Mouse (Mus musculus) cerebellum, adult 9-10 months (tissue): ENCODE measurements around the gene Nuak1.
"Not testable (repeated sequence)": the region's sequence is repeated elsewhere in the genome, so short reads cannot be mapped to it uniquely, and the experiment has no call there.

Experiments used
- DNase-seq: peaks from one replicate; pipeline ENCODE4 v3.0.0; 2022

The Nuak1 gene

DNA sequence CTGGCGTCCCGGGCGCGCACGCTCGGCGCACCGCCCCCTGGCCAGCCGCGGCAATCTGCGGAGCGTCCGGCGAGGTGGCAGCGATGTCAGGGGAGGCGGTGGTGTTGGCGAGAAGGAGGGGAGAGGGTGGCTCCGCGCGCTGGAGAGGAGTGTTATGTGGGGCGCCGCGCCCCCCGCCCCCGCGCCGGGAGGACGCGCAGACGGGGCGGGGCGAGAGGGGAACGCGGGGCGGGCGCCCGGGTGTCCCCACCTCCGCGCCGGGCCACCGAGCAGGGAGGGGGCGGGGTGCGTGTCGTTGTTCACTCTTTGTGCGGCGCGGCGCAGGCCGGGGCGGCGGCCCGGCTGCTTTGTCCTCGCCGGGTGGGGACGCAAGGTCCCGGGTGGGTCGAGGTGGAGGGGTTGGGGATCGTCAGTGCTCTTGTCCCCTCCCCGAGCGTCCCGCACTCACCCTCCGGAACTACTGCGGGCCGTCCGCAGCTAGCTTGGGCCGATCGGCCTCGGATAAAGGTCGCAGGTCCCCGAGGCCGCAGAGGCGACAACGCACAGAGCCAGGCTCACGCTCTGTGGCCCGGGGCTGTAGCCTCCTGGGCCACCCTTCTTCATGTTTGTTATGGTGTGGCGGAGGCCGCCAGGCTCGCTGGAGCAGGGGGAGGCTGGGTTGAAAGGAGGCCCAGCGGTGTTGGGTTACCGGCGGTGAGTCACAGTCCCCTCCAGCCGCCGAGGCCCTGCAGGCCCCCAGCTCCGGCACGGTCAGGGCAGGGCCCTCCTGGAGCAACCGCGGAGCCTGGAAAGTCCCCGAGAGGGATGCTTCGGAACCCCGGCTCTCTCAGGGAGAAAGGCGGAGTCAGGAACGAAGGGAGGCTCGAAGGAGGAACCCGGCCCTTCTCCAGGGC, at the start of gene Nuak1:
TSS of gene Nuak1 (minus strand) at position 57 of the 893 bp plus-strand sequence.
- DNase-seq: peak; percentile 88

DNA sequence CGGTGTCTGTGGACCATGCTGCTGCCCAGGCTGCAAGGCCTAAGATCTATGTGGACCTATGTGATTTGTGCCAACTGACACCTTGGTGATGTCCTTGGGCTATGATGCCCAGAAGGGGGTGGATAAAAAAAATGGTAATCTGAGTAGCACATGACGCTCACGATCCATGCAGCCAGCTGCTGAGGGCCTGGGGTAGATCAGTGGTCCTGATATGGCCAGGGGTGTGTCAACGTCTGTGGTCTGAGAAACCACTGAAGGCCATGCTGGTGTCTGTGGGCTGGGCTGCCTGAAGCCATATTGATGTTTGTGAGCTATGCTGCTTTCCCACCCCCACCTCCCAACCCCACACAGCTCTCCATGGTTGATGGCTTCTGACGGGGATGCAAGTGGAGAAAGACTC, 49.7 kb upstream of the Nuak1 start:
- no peak for DNase-seq

DNA sequence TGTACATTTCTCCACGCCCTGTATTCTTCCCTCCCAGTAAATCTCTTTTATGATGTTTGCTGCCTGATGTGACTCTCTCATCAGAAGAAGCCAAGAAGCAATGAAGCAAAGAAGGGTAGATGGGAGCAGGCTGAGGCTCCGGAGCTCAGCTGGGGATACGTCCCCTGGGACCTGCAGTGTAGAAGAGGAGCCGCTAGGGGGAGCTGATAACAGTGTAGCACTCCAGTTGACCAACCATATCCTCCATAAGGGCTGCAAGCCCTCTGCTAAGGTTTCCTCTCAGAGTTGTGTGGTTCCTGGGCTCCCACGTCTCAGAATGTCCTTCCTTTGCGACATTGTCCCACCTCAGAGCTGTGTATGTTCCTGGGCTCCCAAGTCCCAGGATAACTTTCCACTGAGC, 47.9 kb upstream of the Nuak1 start:
- DNase-seq: peak; percentile 30

DNA sequence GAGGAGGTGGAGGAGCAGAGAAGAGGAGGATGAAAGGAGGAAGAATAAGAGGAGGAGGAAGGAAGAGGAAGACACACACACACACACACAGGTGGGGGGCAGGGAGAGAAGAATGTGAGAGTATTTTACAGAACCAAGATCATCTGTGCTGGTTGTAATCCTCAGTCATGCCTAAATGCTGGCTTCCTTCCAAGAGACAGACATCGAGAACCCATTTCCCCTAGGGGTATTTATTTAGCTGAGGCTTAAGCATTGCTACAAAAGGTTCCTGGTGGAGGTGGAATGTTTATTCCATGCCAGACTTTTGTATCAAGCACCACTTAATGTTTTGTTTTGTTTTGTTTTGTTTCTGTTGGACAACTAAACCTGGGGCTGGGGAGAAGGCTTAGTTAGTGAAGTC, 44.3 kb upstream of the Nuak1 start:
- DNase-seq: no peak

DNA sequence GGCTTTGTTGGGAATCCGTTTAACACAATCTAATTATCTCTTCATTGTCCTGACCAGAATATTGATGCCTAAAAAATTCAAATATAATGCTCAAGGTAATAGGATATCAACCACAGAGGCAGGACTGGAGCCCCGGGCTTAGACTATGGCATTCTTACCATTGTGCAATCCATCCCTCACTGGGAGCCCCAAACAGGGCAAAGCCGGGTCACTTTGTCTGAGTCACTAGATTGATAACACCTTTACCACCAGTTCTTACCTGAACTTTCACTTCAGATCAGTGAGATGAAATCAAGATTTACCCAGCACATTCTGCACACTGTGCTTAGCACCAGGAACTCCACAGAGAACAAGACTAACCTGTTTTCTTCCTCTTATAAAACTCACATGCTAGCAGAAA, 43.2 kb upstream of the Nuak1 start:
- no peak for DNase-seq

DNA sequence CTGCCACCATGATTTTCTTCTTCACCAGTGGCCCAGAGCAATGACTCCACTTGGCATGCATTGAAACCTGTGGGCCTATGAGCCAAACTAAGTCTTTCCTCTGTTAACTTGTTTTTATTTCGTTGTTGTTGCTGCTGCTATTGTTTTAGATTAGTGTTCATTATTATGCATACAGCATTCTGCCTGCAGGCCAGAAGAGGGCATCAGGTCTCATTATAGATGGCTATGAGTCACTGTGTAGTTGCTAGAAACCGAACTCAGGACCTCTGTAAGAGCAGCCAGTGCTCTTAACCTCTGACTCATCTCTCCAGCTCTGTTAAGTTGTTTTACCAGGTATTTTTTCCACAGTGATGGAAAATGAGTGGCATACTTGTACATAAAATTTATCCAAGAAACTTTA, 42.7 kb upstream of the Nuak1 start:
- no peak for DNase-seq

DNA sequence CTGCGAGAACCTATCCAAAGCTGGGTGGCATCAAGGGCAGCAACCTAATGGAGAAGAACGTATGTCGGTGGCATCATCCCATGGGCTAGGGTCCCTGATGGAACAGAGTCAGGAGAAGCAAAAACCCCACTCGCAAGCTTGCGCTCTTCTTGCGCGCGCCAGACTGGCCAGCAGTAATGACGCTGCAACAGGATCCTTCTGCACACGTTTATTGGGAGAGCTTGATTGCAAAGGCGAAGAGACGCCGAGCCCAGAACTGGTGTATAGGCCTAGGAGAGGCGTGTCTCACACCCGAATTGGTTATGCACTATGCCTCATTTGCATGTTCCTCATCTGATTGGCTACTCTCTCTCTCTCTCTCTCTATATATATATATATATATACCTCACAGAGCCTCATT, 42.0 kb upstream of the Nuak1 start:
- DNase-seq: not testable (repeated sequence)

DNA sequence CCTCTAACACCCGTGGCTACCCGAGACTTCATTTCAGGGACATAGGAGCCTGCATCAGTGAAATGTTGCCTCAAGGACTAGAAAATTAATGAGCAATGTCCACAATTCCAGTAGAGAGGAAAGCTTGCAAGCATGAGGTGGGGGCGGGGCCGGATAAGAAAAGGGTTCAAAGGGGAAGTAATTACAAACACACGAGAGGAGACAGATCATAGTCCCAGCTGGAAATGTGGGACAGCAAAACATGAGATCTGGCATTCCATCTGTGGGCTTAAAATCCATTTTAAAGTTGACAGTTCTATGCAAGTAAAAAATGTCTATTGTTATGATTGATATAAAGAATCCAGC, 40.9 kb upstream of the Nuak1 start:
- no peak for DNase-seq

DNA sequence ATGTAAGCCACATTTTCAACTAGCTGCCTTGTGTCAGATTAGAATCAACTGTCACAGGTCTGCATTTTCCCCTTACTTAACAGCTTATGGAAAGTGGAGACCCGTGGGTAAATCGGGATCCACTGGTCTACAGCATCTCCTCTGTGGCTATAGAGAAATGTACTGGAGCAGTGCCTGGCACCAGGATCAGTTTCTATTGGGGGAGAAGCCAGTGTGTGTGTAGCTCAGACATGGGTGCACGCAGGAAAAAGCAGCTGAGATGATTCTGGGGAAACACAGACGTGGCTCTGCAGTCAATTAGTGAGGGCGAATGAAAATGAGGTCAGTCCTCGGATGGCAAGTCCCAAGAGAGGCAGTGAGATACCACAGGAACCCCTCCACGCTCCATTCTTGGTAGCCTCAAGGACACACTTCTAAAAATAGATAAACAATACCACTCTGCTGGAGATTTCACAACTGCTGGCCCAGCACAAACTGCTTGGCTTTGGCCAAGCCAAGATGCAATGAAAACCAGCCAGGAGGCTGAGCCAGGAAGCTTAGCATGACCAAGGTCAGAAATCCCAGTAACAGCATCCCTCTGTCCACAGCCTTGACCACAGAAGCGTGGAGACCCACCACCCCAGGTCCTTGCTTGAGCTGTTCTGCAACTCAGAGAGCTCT, 40.4 kb upstream of the Nuak1 start:
- peak; percentile 23 for DNase-seq

DNA sequence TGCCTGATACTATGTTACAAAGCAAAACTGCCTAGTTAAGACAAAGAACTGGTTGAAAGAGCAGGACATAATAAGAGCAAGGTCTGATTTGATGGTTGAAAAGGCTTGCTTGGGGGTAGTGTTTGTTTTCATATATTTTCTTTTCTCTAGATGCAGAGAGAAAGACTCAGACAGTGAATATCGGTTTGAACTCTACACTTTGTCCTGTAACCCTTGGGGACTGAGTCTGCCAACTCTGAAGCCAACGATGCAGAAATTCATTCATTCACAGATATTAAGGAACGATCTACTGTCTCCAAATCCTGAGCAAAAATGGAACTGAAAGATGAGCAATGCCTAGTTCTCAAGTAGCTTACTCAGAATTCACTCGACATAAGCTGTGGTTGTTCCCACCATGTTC, 39.7 kb upstream of the Nuak1 start:
- DNase-seq: no peak

DNA sequence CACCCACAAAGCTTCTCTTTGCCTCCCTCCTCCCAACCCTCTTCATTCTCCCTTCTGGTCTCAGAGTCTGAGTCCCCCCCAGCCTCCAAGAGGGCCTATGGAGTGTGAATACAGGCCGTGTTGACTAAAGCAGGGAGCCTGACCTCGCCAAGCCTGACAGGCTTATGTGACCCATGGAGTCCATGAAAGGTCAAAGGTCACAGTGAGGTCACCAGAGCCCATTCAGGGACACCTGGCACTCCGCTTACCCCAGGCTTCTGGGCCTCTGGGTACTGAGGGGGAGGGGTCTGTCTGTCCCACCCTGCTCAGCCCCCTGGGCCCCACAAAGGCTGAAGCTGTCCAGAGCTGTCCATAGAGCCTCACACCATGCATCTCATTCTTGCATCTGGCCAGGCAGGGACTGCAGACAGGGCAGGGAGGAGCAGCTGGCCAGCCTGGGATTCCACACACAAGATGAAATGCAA, 37.2 kb upstream of the Nuak1 start:
- no peak for DNase-seq

DNA sequence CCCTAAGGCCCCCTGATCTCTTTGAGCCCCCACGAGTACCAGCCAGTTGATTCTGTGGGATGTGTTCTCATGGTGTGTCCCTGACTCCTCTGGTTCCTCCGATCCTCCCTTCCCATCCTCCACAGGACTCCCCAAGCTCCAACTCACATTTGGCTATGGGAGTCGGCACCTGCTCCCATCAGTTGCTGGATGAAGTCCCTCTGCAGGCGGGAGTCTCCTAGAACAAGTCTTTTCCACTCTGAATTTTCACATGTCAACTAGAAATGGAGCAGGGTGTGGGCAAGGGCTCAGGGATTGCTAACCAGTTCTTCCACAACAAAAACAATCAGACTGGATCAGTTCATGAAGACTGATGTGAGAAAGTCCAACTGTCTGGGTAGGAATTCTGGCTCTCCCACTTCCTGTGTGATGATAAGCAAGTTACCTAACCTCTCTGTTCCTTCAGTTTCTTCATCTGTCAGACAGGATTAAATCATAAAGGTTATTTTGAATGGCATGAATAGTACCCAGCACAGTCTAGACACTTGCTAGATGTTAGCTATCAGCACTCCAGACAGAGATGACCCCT, 36.7 kb upstream of the Nuak1 start:
- DNase-seq: no peak

DNA sequence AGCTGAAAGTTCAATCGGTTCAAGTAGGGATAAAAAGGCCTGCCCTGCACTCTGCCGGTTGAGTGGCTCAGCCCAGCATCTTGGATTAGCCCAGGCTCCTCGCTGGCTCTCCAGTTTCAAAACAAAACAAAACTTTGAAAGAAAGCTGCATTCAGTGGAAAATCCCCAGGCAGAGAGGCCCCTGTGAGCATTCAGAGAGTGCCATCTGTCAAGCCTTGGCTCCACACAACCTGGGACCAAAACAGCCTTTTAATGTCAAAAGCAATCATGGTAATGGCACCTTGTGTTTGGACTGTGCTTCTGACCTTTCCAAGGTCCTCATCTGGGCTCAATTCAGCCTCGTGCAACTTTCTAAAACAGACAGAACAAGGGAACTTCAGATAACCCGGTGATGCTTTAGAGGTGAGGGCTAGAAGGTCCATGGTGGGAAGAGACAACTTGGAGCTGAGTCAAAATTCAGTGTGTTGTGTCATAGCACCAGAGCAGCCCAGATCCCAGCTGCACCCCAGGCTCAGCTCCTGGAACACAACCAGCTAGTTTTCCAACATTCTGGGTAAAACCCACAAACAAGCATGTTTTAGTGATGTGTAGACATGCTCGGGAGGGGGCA, 27.3 kb upstream of the Nuak1 start:
- peak; percentile 77 for DNase-seq

DNA sequence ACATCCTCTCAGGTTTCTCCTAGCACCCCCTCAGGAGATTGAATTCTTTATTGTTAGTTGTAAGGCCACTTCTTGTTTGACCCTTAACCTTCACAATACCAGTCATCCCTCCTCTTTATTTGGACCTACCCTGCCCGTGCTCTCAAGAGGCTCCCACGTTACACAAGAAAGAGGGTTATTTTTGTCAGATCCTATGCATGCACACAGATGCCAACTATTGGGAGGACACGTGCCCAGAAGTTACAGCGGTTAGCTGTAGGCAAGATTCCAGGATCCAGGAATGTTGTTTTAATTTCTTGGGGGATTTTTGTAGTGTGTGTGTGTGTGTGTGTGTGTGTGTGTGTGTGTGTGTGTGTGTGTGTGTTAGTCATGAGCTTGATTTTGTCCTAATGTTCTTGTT, 25.1 kb upstream of the Nuak1 start:
- DNase-seq: no peak

DNA sequence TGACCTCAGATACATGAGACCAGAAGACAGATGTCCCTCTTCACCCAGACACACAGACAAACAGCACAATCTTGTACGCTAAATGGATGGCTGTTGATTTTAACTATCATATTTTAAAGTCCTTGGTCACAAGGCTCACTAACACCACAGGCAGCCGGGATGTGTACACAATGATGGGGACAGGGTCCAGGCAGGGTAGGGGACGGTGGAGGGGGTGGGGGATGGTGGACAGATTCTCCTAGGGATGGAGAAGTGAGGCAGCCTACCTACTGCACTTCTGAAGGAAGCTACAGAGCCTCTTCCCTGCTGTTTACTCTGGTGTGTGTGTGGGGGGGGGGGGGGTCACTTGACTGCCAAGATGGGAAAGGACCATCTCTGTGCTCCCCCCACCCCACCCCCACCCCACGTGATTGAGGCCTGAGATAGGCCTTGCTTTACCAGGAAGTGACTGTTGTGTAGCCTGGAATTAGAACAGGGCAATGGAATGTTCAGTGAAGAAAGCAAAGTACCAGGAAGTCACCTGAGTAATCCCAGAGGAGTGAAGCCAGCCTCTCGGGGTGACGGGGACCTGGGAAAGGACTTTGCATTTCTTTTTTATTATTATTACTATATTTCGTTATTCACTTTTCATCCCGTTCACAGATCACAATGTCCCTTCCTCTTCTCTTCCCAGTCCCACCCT, 20.2 kb upstream of the Nuak1 start:
- no peak for DNase-seq

DNA sequence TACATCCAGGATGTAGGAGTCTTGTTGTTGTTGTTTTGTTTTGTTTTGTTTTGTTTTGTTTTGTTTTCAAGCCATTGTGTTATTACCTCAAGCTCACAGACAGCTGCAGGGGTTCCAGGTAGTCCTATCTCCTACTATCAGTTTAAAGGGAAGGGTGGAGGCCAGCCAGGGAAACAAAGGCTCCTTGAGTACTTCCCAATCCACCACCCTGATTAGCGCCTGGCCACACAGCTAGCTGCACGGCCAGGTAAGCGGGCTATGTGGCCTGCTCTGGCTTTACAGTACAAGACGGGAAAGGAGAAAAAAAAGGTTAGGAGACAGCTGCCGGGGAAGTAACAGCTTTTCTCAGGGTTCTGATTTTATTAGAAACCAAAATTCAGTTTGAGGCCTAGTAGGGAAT, 17.7 kb upstream of the Nuak1 start:
- no peak for DNase-seq

DNA sequence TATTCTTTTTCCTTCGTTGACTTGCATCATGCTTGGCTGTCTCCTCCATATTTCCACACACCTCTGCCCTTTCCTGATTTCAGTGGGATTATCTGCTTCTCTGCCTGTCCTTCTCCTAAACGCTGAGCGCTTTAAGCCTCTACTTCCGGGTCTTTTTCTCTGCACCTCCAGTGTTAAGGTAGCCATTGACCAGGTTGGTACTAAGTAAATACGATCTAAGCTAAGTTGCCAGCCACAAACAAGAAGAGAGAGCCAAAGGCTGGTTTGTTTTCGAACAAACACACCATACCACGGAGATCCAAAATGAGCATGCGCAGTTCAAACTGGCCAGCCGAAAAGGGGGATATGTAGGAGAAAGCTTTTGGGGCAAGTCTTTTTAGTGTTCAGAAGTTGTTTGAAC, 17.1 kb upstream of the Nuak1 start:
- no peak for DNase-seq

DNA sequence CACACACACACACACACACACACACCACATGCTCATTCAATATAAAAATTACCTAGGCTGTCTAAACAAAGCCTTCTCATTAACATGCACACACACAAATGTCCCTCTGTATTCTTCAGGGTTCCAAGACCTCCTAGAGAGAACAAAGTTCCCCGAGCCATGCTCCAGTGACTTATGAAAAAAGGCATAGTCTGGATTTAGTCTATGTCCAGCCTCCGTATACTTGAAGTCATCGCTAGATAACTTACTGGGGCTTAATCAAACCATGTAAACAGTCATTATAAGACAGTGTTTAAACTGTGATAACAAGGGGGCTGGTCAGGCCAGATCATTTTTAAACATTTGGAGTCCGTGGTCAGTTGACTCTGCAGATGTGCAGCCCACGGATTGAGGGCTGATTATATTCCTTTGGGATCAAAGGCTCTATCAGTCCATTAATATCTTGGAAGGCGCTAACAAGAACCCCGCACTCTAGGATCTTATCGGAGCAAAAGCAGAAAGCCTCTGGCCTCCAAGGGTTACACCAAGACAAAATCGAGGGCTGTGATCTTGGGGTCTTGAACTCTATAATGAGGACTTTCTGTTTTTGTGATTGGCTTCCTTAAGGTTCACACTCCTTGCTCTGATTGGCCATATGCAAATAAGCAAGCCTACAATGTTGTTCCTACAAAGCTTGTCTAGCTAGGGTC, 16.4 kb upstream of the Nuak1 start:
- no peak for DNase-seq

DNA sequence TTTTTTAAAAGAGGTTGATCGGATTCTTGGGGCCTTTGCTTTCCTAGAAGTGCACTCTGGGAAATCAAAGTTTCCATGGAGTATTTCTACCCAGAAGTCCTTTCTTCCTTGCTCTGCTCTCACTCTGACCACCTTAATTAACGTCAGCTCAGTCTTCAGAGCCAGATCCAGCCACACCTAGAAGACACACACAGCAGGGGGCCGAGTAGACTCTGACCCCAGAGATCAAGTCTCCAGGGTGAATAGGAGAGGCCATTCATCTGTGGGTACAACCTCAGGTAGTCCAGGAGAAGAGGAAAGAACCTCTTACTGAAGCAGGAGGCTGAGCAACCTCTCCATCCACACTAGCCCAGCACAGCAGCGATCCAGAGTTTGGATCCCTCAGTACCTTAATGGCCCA, 11.5 kb upstream of the Nuak1 start:
- DNase-seq: no peak

DNA sequence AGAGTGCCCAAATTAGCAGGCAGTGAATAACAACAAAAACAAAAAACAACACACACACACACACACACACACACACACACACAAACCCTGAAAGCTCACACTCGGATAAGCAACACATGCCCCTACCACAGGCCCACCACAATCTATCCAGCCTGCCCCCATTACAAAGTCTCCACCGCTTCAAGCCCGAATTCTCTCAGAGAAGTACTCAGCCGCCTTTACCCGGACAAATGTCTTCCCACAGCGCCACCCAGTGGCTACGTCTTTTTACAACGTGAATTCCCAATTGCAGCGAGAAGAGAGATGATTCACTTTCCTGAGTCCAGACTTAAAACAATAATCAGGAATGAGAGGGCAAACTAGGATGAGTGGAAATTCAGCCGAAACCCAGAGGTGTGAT, 10.3 kb upstream of the Nuak1 start:
- peak; percentile 90 for DNase-seq

DNA sequence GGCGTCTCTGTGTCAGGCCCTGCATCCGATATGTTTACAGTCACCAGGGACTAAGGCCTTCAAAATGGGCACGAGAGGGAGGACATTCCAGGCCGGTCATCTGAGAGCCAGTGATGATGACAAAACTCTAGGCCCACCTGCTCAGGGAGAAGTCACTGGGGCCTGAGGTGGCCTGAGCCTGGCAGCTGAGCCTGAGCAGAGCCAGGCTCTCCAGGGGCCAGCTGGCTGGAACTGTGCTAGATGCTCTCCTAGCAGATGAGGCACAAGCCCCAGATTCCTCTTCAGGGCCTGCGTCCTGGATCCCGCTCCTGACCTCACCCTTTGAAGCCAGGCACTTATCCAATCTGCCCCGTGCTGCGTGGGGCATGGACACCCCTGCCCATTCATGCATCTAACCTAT, 9.3 kb upstream of the Nuak1 start:
- DNase-seq: no peak

DNA sequence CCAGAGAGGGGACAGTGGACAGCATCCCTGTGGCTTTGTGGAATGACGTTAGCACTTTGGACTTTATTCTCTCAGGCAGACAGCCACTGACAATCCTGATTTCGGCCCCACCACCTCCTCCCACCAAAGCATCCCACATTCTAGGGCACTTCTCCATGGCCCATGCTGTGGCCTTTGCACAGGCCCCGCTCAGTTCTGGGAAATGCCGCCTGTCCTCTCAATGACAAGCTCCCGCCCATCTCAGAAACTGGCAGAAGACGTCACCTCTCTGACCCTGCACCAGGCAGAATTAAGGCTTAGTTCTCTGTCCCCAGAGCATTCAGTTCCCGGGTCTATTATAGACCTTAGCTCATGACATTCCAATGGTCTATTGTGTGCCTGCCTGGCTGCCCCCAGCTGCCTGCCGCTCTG, 7.0 kb upstream of the Nuak1 start:
- DNase-seq: no peak

DNA sequence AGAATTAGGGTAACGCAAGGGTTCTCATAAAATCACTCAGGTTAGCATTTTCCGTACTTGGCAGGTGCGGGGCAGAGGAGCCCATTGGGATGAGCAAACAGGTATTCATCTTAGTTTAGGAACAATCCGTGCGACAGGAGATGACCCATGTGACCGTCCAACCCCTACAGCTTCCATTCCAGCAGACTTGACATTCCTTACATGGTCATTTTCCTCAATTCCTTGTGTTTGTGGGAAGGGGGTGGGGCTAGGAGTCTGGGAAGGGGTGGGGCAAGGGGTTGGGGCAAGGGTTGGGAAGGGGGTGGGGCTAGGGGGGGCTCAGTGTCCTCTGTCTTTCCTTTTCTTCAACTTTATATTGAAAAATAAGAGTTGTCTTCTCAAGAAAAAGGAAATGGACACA, 6.3 kb upstream of the Nuak1 start:
- DNase-seq: no peak
